Mouse (Mus musculus): ENCODE results near the gene Zfp536.

GRCm38 (mm10) chr7:37466477-37467243 is 306.8 kb downstream of the Zfp536 start:
- TF ChIP-seq POLR2A (IDR thresholded peaks at IDR 0.05; ENCODE audit: insufficient read depth, low read length): no peak
- peak; percentile 73; the same call in 1 of the 2 replicates for TF ChIP-seq EP300 (IDR thresholded peaks at IDR 0.05; ENCODE audit: insufficient read depth, low read depth, low read length)
